Mouse (Mus musculus) frontal cortex, postnatal 10 days (tissue): ENCODE measurements around the gene Poln.

Source experiments
- DNase-seq, 2 experiments: peaks; one replicate each; pipeline ENCODE4 v3.0.0; 2022; ENCODE audit warnings: low spot score in 2 of 2, mixed read lengths in 1 of 2

The Poln gene

DNA sequence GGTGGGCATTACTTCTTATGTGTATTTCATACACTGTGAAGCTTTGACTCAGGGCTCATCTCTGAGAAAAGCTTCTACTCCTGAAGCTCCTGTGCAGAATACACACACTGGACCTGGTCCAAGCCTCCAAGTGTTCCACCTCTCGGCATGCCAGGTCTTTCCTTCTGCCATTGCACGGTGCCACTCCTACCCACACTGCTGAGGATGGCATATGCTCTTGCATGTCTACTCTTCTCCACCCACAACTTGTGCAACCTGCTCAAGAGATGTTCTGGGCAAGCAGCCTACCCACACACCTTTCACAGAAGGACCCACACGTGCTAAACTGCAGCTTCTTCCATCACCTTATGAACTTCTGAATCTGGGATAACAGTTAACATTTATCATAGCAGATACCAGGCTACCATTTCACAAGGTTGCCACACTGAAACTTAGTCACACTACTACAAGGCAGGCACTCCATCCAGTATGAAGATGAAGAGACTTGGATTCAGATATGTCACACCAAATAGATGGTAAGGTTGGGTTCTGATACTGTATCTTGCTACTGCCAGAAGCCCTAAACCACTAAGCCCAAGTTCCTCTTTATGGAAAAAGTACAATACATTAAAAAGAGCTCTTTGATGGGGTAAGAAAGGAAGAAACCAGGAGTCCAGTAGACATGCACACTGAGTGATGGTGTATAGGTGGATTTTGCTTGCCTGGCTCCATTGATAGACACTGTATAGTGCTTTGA, 50.0 kb downstream of the Poln start:
- DNase-seq: no peak

DNA sequence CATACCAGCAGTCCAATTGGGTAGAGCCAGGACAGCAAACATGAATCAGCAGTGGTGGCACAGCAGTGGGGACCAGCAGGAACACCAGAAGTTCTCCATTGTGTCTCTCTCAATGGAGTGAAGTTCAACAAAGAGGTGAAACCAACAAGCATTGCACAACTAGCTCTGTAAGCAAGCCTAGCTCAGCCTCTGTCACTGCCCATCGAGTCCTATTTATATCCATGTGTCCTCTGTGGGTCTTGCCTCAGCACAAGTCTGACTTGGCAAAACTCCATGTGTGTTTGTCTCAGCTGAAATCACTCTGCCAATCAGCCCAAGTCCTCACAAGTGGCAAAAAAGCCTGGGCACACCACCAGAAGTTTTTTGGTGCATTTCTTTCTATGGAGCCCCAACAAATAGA, 63.6 kb downstream of the Poln start:
- DNase-seq: no peak

DNA sequence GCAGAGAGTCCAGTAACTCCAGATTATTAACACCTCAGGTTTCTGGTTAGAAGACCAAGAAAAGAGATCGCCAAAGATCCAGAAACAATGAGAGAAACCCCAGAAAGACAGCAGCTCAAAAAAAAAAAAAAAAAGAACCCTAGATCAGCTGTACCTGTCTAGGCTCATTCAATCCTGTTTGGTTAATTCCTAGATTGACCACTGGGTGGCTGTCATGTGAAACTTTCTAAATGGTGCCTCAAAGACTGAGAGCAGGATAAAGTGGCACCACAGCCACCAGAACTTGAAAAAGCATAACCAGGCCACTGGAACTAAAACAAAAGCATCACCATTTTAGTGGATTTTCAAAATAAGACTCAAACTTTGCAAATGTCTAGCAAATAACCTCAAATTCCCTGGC, 71.9 kb downstream of the Poln start:
- DNase-seq: peak; percentile 11 to 26

DNA sequence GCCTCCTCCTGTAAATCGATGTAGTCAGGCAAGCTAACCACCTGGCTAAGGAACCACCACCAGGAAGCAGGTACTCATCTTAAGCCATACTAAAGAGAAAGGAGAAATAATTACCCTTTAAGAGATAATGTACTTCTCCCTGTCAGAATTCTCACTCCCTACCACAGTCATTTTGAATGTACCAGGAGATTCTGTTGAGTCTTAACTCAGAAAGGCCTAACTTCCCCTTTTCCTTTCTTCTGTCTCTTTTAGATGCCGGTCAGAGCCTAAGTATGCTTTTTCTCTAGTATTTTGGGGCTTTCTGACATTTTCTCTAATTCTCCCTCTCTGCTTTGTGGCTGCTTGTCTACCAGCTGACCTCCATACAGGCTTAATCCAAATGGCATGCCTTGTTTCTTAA, 76.2 kb downstream of the Poln start:
- DNase-seq: no peak

DNA sequence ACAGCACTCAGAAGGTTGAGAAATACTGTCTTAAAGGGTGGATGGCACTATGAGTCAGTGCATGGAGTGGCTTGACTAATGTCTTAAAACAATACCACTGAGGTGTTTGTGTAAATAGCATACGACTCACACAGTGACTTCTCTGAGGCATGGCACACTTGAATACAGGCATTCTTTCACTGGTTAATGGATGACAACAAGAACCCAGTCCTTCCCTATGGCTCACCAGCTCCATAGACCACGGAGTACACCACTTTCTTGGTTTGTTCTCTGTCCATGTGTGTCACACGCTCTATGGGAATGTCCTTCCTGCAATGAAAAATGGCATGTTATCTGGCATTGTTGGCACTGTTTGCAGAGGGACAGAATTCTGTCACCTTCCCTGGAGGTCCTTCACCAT, 136.7 kb downstream of the Poln start:
- no peak for DNase-seq

DNA sequence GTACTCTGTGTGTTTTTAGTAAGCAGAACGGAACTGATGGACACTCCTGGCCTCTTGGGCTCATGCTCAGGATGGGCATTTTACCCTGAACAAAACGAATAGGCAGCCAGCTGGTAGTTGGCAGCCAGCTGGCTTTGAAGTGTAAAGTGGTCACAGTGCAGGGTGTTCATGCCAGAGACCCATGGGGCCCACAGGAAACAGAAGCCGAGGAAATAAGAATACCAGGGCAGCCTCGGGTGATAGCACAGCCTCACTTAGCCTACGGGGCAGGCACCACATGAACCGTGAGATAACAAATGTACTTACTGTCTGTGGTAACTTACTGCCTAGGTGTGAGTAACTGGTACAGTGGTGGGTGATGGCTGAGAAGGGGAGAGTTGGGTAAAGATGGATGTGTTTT, 138.2 kb downstream of the Poln start:
- DNase-seq: no peak

DNA sequence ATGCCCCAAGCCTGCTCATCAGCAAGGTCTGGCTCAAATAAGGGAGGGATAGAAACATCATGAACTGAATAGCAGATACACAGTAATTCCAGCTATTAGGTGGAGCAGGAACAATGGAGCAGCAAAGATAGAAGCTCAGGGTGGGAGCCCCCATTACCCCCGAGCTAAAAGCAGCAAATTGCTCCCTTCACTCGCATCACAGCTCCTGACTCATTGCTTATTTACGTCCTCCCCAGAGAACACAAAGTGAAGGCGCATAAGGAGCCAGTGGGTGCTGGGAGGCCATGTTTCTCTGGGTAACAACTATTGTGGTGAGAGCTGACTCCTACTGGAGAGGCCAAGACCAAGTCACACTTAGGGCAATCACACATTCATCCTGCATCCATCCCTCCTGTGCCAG, 139.1 kb downstream of the Poln start:
- DNase-seq: no peak

DNA sequence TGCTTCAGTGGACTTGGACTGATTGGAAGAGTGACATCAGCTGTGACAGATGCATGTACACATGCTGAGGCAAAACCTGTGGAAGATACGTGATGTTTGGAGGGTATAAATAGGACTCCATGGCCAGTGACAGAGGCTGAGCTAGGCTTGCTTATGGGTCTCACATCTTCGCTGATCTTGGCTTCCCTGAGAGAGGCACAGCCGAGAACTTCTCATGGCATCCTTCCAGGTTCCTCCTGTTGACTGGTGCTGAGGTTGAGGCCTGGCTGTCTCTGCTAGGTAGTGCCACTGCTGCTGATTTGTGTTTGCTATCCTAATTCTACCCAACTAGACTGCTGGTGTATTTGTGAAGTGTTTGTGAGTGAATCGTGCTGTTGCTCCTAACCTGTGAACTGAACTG, 150.3 kb downstream of the Poln start:
- DNase-seq: no peak

DNA sequence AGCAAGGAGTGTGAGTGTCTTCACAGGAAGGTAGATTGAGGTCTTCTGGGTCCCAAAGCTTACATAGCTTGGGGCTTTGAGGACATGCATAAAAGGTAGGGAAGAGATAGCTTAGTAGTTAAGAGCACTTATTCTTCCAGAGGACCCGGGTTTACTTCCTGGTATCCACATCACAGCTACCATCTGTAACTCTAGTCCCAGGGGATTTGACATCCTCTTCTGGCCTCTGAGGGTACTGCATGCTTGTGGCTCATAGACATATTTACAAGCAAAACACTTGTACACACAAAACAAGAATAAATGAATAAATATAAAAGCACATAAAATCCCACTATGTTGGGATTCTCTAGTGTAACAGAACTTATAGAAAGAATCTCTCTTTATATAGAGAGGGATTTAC, 154.6 kb downstream of the Poln start:
- no peak for DNase-seq

DNA sequence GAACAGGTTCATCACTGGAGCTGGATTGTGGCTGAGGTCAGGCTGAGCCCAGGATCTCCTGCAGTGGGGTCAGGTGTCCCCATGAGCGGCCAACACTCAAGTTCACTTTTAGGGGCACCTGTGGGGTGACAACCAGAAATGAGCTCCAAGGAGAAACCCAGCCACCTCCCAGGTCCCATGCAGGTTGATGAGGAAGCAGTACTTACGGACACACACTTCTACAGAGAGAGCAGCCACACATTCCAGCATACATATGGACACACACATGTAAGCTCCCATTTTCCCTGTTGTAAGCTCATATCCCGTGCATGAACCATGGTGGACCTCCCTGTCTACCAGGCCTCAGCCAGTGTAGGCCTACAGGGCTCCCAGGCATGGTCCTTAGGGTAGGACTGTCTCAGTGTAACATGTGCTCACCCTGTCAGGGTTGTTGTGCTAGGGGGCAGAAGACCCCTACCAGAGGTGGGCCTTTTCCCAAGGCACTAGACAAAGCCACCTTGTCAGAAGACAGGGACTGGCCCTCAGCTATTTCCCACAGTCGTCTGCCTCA, 161.8 kb downstream of the Poln start:
- no peak for DNase-seq

DNA sequence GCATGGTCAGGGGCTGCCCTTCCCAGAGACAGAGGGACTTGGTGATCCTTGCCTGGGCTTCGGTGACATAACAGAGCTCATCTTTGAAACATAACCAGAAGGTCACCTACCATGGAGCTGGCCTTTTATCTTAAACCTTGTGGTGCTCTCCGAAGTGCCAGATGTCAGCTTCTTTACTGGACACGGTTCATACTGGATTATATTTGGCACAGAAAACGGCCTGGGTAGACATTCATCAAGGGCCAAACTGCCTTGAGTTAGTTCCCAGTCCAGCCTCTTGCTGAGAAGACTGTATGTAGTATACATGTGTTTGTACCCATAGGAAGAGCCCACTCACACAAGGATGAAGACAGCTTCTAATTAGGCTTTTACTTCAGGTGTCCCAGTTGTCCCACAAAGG, 162.4 kb downstream of the Poln start:
- no peak for DNase-seq

DNA sequence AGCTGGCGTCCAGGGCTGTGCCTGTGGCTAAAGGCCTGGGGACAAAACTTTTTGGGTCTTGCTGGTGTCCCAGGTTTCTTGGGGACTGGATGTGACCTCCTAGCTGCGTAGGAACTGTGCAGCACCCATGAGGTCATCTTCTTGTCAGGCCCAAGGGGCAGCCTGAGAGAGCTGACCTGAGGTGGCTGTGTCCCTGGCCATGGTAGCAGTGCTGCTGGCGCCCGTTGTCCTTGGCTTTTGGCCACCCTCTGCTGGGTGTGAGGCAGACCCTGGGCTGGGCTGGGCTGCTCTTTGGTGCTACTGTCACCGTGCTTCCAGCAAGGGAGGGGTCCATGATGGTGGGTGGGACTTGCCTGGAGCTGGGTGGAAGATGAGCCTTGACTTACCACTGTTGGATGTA, 164.6 kb downstream of the Poln start:
- DNase-seq: no peak

DNA sequence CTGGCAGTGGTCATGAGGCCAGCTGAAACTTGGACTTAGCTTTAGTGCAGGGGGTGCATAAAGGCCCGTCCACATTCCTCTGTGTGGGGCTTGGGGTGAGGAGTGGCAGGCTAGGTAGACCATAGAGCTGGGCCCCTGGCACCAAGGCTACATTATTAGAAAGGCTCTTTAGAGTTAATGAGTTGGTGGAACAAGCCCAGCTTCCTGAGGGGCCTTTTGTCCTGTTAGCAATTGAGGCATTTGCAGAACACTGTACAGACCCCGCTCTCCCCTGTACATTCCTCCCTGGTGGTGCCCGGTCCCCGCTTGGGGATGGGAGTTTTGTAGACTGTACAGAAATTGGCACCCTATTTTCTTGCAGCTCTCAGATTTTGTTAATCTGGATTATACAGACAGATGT, 166.6 kb downstream of the Poln start:
- no peak for DNase-seq

DNA sequence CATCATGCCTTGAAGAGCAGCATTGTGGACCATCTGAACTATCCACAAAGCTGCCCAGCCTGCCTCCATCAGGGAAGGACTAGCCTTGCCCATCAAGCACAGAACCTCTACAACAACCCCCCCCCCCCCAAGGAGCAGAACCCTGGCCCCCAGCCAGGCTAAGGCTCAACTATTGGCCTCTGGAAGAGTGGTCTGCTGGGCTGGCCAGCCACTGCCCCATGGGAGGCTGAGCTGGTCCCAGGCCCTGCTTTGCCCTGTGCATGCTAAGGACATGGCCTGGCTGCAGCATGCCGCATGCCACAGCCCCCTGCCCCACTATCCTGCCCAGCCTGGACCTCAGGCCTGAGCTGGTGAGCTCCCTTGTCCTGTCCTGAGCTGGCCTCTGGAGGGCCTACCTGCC, 167.8 kb downstream of the Poln start:
- DNase-seq: no peak

DNA sequence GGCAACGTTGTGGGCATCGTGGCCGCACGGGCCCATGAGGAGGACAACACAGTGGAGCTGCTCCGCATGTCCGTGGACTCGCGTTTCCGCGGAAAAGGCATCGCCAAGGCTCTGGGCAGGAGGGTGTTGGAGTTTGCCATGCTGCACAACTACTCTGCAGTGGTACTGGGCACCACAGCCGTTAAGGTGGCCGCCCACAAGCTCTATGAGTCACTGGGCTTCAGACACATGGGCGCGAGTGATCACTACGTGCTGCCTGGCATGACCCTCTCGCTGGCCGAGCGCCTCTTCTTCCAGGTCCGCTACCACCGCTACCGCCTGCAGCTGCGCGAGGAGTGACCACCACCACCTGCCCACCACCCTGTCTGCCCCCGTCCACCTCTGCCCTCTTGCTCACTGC, 168.4 kb downstream of the Poln start:
- no peak for DNase-seq

DNA sequence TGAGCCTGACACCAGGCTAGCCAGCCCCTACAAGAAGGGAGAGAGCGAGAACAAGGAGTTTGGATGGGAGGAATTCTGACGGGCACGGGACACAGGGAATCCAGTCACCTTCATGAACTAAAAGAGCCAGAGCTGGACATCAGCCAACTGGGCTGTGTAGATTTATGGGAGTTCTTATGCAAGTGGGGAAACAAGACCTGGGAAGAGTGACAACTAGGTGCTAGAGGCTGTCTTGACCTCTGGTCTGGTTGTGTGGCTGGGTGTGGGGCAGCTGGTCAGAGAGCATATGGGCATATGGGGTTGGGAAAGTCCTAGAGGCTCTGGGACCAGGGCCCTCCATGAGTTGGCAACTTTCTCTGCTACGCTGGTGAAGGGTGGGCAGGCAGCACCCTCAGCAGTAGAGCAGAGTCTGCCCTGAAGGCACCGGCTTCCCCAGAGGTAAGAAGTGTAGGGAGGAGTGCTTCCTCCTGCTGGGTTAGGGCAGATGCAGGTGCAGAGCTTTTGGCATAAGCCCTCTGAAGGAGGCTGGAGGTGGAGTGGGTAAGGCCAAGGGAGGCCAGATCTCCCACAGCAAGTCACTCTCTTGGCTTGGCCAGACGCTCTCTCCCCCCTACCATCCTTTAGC, 169.7 kb downstream of the Poln start:
- DNase-seq: no peak

DNA sequence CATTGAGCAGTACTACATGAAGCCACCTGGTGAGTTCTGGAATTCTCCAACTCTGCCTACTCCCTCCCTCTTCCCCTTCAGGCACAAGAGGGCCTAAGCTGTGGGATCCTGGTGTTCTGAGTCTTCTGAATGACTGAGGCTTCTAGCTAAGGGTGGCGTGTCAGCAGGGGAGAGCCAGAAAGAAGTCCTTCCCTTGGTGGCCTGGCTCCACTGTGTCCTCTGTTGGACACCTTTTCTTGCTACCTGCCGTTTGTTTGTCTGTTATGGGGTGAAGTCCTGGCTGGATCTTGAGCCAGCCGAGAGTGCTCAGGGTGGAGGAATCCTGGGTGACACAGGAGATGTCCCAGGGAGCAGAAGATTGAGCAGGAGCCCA, 170.8 kb downstream of the Poln start:
- no peak for DNase-seq

DNA sequence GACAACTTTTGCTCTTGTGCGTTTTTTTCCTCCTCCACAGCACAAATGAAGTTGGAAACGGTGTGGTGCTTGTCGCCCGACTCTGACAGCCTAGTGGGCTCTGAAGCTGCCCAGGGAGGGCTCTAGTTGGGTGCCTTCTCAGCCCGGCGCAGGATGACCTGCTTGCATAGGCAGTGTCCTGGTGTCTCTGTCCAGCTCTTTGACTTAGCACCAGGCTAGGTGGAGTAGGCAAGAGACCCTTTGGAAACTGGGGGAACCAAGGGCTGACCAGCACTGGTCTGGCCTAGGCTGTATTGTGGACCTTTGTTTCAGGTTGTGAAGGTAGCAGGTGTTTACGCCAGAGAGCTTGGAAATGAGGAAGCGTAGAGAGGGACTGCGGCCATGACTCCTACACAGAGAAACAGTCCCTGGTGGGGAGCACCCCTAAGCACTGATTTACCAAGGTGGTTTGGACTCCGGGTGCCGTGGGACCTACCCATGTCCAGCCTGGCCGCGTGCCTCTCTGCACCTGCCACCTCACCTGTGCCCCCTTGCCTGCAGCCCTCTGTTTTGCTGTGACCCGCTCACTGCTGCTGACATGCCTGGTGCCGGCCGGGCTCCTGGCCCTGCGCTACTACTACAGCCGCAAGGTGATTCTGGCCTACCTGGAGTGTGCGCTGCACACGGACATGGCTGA, 171.3 kb downstream of the Poln start:
- no peak for DNase-seq

DNA sequence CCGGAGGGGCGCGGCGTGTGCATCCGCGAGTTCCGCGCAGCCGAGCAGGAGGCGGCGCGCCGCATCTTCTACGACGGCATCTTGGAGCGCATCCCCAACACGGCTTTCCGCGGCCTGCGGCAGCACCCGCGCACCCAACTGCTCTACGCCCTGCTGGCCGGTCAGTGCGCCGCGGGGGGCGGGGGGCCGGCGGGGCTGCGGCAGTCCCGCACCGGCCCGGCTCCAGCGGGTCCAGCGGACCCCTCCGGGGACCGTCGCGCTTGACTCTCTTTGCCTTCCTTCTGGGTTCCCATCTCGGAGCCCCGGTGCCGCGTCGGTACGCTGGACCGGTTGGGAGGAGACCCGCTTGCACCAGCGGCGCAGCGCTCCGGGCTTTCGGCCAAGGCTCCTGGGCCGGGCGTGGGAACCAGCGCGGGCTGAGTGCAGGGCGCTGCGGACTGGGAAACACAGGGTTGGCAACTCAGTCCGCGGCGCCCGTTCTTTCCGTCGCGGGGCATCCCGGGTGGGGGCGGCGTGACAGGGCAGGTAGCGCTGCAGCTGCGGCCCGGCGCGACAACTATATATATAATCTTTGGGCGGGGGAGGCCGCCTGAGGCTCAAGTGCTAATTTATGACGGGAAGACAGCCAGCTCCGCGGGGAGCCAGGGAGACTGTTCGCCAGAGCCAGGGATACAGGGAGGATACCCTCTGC, 172.1 kb downstream of the Poln start:
- DNase-seq: peak in 1 of 2 experiments; percentile 73

DNA sequence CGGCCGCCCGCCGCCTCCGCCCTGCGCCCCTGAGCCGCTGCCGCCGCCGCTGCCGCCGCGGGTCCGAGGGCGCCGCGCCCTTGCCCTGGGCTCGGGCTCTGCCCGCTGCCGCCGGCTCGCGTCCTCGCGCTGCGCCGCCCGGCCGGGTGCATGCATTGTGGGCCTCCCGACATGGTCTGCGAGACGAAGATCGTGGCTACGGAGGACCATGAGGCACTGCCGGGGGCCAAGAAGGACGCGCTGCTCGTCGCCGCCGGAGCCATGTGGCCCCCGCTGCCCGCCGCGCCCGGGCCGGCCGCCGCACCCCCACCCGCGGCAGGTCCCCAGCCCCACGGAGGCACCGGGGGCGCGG, 172.6 kb downstream of the Poln start:
- DNase-seq: no peak

DNA sequence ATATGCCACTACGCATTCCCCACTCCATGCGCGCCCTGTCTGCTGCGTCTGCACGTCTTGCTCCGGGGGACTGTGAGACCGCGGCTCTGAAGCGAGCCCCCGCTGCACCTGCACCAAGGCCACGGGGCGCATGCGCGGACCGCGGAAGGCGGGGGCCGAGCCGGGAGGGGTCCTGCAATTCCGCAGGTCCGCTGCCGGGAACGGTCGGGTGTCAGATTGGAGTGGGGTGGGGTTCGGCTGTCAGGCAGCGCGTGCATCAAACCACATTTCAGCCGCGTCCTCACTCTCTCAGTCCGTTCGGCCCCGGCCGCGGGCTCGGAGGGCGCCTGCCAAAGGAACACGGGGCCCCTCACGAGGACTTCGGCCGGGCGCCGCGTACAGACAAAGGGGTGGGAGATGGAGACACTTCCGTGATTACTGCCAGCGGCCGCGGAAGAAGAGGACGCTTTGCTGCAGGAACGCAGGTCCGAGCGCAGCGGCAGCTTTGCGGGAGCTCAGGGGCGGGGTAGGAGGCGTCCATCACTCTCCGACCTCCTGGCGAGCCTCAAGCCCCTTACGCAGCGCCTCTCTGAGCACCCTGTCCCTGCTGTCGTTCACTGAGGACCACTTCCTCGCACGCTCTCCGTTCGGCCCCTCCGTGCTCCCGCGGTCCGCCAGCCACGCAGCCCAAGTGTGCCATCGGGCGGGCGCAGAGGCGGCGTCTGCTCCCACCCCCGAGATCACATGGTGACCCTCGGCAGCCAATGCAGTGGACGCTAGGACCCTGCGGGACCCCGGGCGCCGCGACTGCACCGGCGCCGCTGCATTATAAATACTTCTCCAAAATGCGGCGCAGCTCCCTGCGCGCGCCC, 173.2 kb downstream of the Poln start, which contains the start of gene Nat8l:
TSS of gene Nat8l (plus strand) at position 142 of the 851 bp plus-strand sequence.
- peak; percentile 86 to 90 for DNase-seq
